Mouse (Mus musculus) heart, embryonic 16.5 days (tissue): Measurements from ENCODE around the gene Crispld2. TPM values are rescaled to one million over a fixed set of nuclear protein-coding genes. Genes with fewer than 3 reads are reported as not detected.

Experiments
- ATAC-seq: fragments of 200-750 bp; cut with Nextera tagmentation; replicated peaks from 2 replicates; pipeline ENCODE4 v1.8.0; 2017; ENCODE audit warnings: moderate number of reproducible peaks; ENCODE audit not compliant: insufficient read depth, low FRiP score; ENCODE audit errors: extremely low read depth
- H3K27ac ChIP-seq: fragments of 300-500 bp; sonication (generic); 2 replicates; pipeline ENCODE4 v1.5.1; 2014; ENCODE audit warnings: mild to moderate bottlenecking, low read length, control low read depth, moderate library complexity
- H3K27me3 ChIP-seq: fragments of 300-500 bp; sonication (generic); 2 replicates; pipeline ENCODE4 v1.6.1; 2014; ENCODE audit warnings: low read length, mixed read lengths; ENCODE audit not compliant: control insufficient read depth, insufficient read depth
- H3K36me3 ChIP-seq: fragments of 300-500 bp; sonication (generic); 2 replicates; pipeline ENCODE4 v1.6.1; 2014; ENCODE audit not compliant: control insufficient read depth, insufficient read depth
- H3K4me1 ChIP-seq: fragments of 300-500 bp; sonication (generic); 2 replicates; pipeline ENCODE4 v1.6.1; 2014; ENCODE audit warnings: low read length, mixed read lengths; ENCODE audit not compliant: control insufficient read depth, insufficient read depth
- H3K4me2 ChIP-seq: fragments of 300-500 bp; sonication (generic); 2 replicates; pipeline ENCODE4 v1.6.1; 2014; ENCODE audit warnings: low read depth, mild to moderate bottlenecking, control low read depth, low read length
- H3K4me3 ChIP-seq: fragments of 300-500 bp; sonication (generic); 2 replicates; pipeline ENCODE4 v1.5.1; 2014; ENCODE audit warnings: mild to moderate bottlenecking, control low read depth, low read length
- H3K9ac ChIP-seq: fragments of 300-500 bp; sonication (generic); 2 replicates; pipeline ENCODE4 v1.6.1; 2014; ENCODE audit warnings: low read length, control low read depth
- H3K9me3 ChIP-seq: fragments of 300-500 bp; sonication (generic); replicated peaks from 2 replicates; pipeline ENCODE4 v1.6.1; 2016; ENCODE audit warnings: low read length; ENCODE audit not compliant: control insufficient read depth
- WGBS: fragments of 180-500 bp; shearing (Covaris S2); extraction: QIAGEN DNeasy Blood & Tissue Kit; methylation state at CpG from one replicate; pipeline ENCODE4 v1.1.7; 2014; 5-methylcytosine and 5-hydroxymethylcytosine counted together
- polyA plus RNA-seq: library from polyadenylated mRNA; unstranded; fragments of >200 nt; fragmentation: Nextera tagmentation; extraction: Ambion mirVana; gene quantifications from 2 replicates; pipeline ENCODE4 v1.2.1, GENCODE M21; 2015

Gene Crispld2
- polyA plus RNA-seq, 1 experiment from 2014 or later = 2.4 TPM

GRCm38 (mm10) chr8:120057078-120057477 is 64.8 kb downstream of the Crispld2 start:
- 70% methylated on average over 2 of the region's 2 CpGs for WGBS

GRCm38 (mm10) chr8:120062742-120063141 is 70.5 kb downstream of the Crispld2 start:
- Histone ChIP-seq H3K9me3 (peaks cover 2% of the 10 kb centered on the region), H3K27ac (no peak overlapping the region), H3K4me1 (no peaks in the 10 kb centered on the region), H3K4me3 (no peak overlapping the region), H3K27me3 (0 out of 2 replicates have a peak, but pooled peaks cover 3% of the 10 kb centered on the region), H3K9ac (no peak overlapping the region), H3K4me2 (no peak overlapping the region), H3K36me3 (no peaks in the 10 kb centered on the region)
- ATAC-seq = no peak
- WGBS = 84% methylated on average over 14 of the region's 14 CpGs

More at GRCm38 (mm10) chr8:120057078-120057477, 64.8 kb downstream of the Crispld2 start:
- H3K36me3 ChIP-seq = no peaks in the 10 kb centered on the region
- no peaks in the 10 kb centered on the region for H3K4me1 ChIP-seq
- no peak overlapping the region for H3K4me3 ChIP-seq
- no peak overlapping the region for H3K27ac ChIP-seq
- peaks cover 2% of the 10 kb centered on the region; the same call in 1 of the 2 replicates for H3K9me3 ChIP-seq
- H3K9ac ChIP-seq = no peak overlapping the region
- H3K4me2 ChIP-seq = no peak overlapping the region
- no peak for ATAC-seq
- 0 out of 2 replicates have a peak, but pooled peaks cover 3% of the 10 kb centered on the region for H3K27me3 ChIP-seq

GRCm38 (mm10) chr8:120063326-120063725 is 71.1 kb downstream of the Crispld2 start:
- Histone ChIP-seq H3K4me1 (no peaks in the 10 kb centered on the region), H3K9ac (no peak overlapping the region), H3K9me3 (peaks cover 2% of the 10 kb centered on the region), H3K4me3 (no peak overlapping the region), H3K27ac (no peak overlapping the region), H3K36me3 (no peaks in the 10 kb centered on the region), H3K27me3 (0 out of 2 replicates have a peak, but pooled peaks cover 3% of the 10 kb centered on the region), H3K4me2 (no peak overlapping the region)
- WGBS = 65% methylated on average over 3 of the region's 3 CpGs
- no peak for ATAC-seq

GRCm38 (mm10) chr8:120065611-120066010 is 73.4 kb downstream of the Crispld2 start:
- no peak overlapping the region for H3K4me2 ChIP-seq
- H3K9me3 ChIP-seq = peaks cover 2% of the 10 kb centered on the region; the same call in 1 of the 2 replicates
- WGBS = 90% methylated on average over 8 of the region's 8 CpGs
- H3K9ac ChIP-seq = no peak overlapping the region
- no peak overlapping the region for H3K4me3 ChIP-seq
- no peak for ATAC-seq
- no peaks in the 10 kb centered on the region for H3K36me3 ChIP-seq
- 0 out of 2 replicates have a peak, but pooled peaks cover 3% of the 10 kb centered on the region for H3K27me3 ChIP-seq
- no peak overlapping the region for H3K27ac ChIP-seq
- no peaks in the 10 kb centered on the region for H3K4me1 ChIP-seq

GRCm38 (mm10) chr8:120066226-120066625 is 74.0 kb downstream of the Crispld2 start:
- Histone ChIP-seq H3K4me3 (no peak overlapping the region), H3K36me3 (no peaks in the 10 kb centered on the region), H3K9ac (no peak overlapping the region), H3K4me2 (no peak overlapping the region), H3K4me1 (no peaks in the 10 kb centered on the region), H3K9me3 (peaks cover 2% of the 10 kb centered on the region; the same call in 1 of the 2 replicates), H3K27me3 (0 out of 2 replicates have a peak, but pooled peaks cover 3% of the 10 kb centered on the region), H3K27ac (no peak overlapping the region)
- no peak for ATAC-seq
- WGBS = 69% methylated on average over 4 of the region's 4 CpGs

- 48% methylated on average over 19 of the region's 19 CpGs for WGBS
- ATAC-seq = no peak
- peaks cover 2% of the 10 kb centered on the region; the same call in 1 of the 2 replicates for H3K9me3 ChIP-seq
- no peak overlapping the region for H3K4me2 ChIP-seq
- no peaks in the 10 kb centered on the region for H3K4me1 ChIP-seq
- H3K4me3 ChIP-seq = no peak overlapping the region
- H3K27ac ChIP-seq = no peak overlapping the region
- H3K27me3 ChIP-seq = 0 out of 2 replicates have a peak, but pooled peaks cover 3% of the 10 kb centered on the region
- H3K9ac ChIP-seq = no peak overlapping the region
- H3K36me3 ChIP-seq = no peaks in the 10 kb centered on the region
Observed at GRCm38 (mm10) chr8:120067936-120068668, 75.9 kb downstream of the Crispld2 start.

GRCm38 (mm10) chr8:120071684-120072083 is 79.4 kb downstream of the Crispld2 start:
- Histone ChIP-seq H3K27ac (no peak overlapping the region), H3K4me2 (no peak overlapping the region), H3K4me1 (no peaks in the 10 kb centered on the region), H3K27me3 (0 out of 2 replicates have a peak, but pooled peaks cover 6% of the 10 kb centered on the region), H3K9me3 (peaks cover 2% of the 10 kb centered on the region; the same call in 1 of the 2 replicates), H3K9ac (no peak overlapping the region), H3K36me3 (no peaks in the 10 kb centered on the region), H3K4me3 (no peak overlapping the region)
- peak; percentile 50; the same call in 1 of the 2 replicates for ATAC-seq
- 25% methylated on average over 4 of the region's 4 CpGs for WGBS

- WGBS = 66% methylated on average over 9 of the region's 9 CpGs
- Histone ChIP-seq H3K27ac (no peak overlapping the region), H3K4me2 (no peak overlapping the region), H3K4me1 (no peaks in the 10 kb centered on the region), H3K9ac (no peak overlapping the region), H3K9me3 (no peaks in the 10 kb centered on the region), H3K36me3 (no peaks in the 10 kb centered on the region), H3K4me3 (no peak overlapping the region), H3K27me3 (0 out of 2 replicates have a peak, but pooled peaks cover 6% of the 10 kb centered on the region)
- no peak for ATAC-seq
Observed at GRCm38 (mm10) chr8:120072259-120072658, 80.0 kb downstream of the Crispld2 start.

GRCm38 (mm10) chr8:120072827-120073226 is 80.6 kb downstream of the Crispld2 start:
- no peaks in the 10 kb centered on the region for H3K9me3 ChIP-seq
- no peak overlapping the region for H3K4me3 ChIP-seq
- H3K27ac ChIP-seq = no peak overlapping the region
- no peaks in the 10 kb centered on the region for H3K4me1 ChIP-seq
- 0 out of 2 replicates have a peak, but pooled peaks cover 6% of the 10 kb centered on the region for H3K27me3 ChIP-seq
- no peak overlapping the region for H3K9ac ChIP-seq
- ATAC-seq = no peak
- H3K36me3 ChIP-seq = no peaks in the 10 kb centered on the region
- WGBS = 74% methylated on average over 8 of the region's 8 CpGs
- no peak overlapping the region for H3K4me2 ChIP-seq
